Mouse (Mus musculus): ENCODE measurements around the gene Dand5.

- TF ChIP-seq CTCF (IDR thresholded peaks at IDR 0.05; ENCODE audit: insufficient read depth, low read length), result peak; percentile 92
- TF ChIP-seq POLR2A (IDR thresholded peaks at IDR 0.05; ENCODE audit: borderline replicate concordance, extremely low read depth, low read depth, low read length), result no peak
Observed at GRCm38 (mm10) chr8:84815547-84815946, 7.1 kb downstream of the Dand5 start.
